Mouse (Mus musculus): ENCODE measurements at regions not wholly inside any gene's neighbourhood (a gene's known extent, or its start where the extent isn't known, plus 50 kb on each side); places are given as distances from the start of the nearest gene placed in this dataset.
A peak's percentile ranks its signal among the peaks of the same experiment; 100 is the strongest.

DNA sequence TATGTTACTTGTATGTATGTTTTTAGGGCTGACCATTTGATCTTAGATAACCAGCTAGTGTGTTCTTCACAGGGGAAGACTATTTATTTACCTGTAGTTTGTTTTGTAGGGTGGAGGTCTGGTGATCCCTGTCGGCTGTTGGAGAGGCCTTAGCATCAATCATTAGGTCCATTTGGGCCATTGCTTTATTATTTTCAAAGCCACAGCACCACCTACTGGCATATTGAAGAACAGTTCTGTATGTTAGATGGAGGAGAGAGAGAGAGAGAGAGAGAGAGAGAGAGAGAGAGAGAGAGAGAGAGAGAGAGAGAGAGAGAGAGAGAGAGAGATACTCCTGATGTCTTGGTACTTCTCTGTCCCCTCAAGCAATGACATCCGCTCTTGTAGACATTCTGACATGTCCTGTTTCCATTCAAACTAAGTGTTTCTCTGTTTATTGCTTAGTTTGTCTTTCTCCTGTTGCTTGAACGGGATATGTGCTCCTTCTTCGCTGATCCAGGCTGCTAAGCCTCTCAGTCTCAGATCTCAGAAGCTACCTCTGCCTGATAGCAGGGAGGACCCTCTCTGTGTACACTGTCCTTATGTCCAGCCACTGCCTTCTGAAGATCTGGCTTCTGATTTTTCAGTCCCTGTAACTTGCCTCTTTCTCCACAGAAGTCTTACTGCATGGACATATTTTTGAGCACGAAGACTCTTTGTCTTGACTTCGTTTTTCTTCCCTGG is 52.9 kb upstream of the Fam241a start:
- peak; percentile 76 for ATAC-seq (ENCODE audit: extremely low read depth, insufficient number of reproducible peaks, low FRiP score, poor library complexity, severe bottlenecking)

- no peak for ATAC-seq (ENCODE audit: extremely low read depth, insufficient number of reproducible peaks, low FRiP score, poor library complexity, severe bottlenecking)
Observed at GRCm38 (mm10) chr3:127948326-127948725, 52.2 kb upstream of the Fam241a start.

All from neutrophil, adult 5-6 weeks (primary cell).